Mouse (Mus musculus): ENCODE measurements around the gene Apol11b.

DNA sequence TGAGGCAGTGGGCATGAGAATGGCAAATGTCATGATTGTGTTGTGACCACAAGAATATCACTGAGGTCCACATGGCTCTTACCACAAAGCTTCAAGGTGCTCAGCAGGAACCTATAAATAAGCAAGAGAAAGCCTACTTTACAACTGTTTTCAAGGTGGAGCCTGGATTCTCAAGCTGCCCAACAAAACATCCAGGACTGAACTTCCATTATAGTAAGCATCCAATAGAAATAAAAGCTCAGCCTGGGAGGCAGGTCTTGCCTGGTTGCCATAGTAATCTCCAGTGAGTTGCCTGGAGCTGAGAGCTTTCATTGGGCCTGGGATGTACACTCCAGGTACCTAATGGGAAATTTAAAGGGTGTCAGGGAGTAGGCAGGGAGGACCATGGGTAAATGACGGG is 44.1 kb downstream of the Apol11b start, which contains the start of gene Gm36245:
- TF ChIP-seq GATA1 (IDR thresholded peaks at IDR 0.05; ENCODE audit: low read length) = no peak
- no peak for TF ChIP-seq TAL1 (IDR thresholded peaks at IDR 0.05; ENCODE audit: low read length)

Data from erythroblast, embryonic 14.5 days (primary cell).